Mouse (Mus musculus): ENCODE measurements around the gene Hyal2. TPM values are rescaled to one million over a fixed set of nuclear protein-coding genes. Genes with fewer than 3 reads are reported as not detected.

Hyal2 gene
- polyA plus RNA-seq, 1 experiment from 2014 or later, result 53.9 TPM

- Histone ChIP-seq H3K4me1 (ENCODE audit: insufficient read depth) (peaks cover 37% of the 10 kb centered on the region), H3K27me3 (ENCODE audit: insufficient read depth, low read length) (no peaks in the 10 kb centered on the region), H3K36me3 (replicated peaks; ENCODE audit: insufficient read depth, low read length) (peaks cover 2% of the 10 kb centered on the region; the same call in 1 of the 2 replicates), H3K27ac (ENCODE audit: low read depth) (peak within 1 kb of the TSS; percentile 6; the same call in 1 of the 2 replicates), H3K9me3 (ENCODE audit: low read length) (no peaks in the 10 kb centered on the region), H3K4me3 (ENCODE audit: low read depth, low read length) (no peak within 1 kb of the TSS), H3K4me2 (ENCODE audit: low read depth, low read length) (no peak within 1 kb of the TSS; the same call in 1 of the 2 replicates), H3K9ac (replicated peaks) (no peak within 1 kb of the TSS)
- no peak for TF ChIP-seq CTCF (IDR thresholded peaks at IDR 0.05; ENCODE audit: low read depth)
- TF ChIP-seq EP300 (IDR thresholded peaks at IDR 0.05; ENCODE audit: low read depth), result no peak
- DNase-seq, result peak; percentile 52
- no peak for ATAC-seq
- WGBS (ENCODE audit: insufficient replicate concordance), result 56% methylated on average over 12 of the region's 12 CpGs
These were observed 41.1 kb downstream of the Hyal2 start, which contains the start of gene Sema3b for GRCm38 (mm10) chr9:107608741-107609432. TSS of gene Sema3b (minus strand) at chr9:107609229.

DNA sequence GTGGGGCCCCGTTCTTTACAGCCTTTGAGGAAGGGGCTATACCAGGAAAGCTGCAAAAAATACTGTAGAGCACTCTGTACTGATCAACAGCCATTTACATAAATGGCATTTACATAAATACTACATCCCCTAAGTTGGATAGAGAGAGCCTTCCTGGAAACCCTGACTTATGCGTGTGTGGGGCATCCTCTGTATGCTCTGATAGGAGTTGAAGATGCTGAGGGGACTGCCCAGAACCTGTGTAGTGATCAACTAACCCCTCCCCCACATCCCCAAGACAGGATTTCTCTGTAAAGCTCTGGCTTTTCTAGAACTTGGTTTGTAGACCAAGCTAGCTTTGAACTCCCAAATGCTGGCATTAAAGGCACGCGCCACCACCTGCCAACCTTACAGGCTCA lies 41.7 kb downstream of the Hyal2 start:
- Histone ChIP-seq H3K4me3 (ENCODE audit: low read depth, low read length) (no peak overlapping the region), H3K36me3 (replicated peaks; ENCODE audit: insufficient read depth, low read length) (peaks cover 7% of the 10 kb centered on the region), H3K9me3 (ENCODE audit: low read length) (no peaks in the 10 kb centered on the region), H3K4me2 (ENCODE audit: low read depth, low read length) (no peak overlapping the region), H3K9ac (replicated peaks) (no peak overlapping the region), H3K4me1 (ENCODE audit: insufficient read depth) (peaks cover 37% of the 10 kb centered on the region), H3K27ac (ENCODE audit: low read depth) (no peak overlapping the region), H3K27me3 (ENCODE audit: insufficient read depth, low read length) (no peaks in the 10 kb centered on the region)
- TF ChIP-seq EP300 (IDR thresholded peaks at IDR 0.05; ENCODE audit: low read depth) (no peak), CTCF (IDR thresholded peaks at IDR 0.05; ENCODE audit: low read depth) (no peak)
- no peak for ATAC-seq
- 81% methylated on average over 4 of the region's 4 CpGs for WGBS (ENCODE audit: insufficient replicate concordance)
- no peak for DNase-seq

- H3K9ac ChIP-seq (replicated peaks), result peak overlapping the region; percentile 80; the same call in 1 of the 2 replicates
- DNase-seq, result no peak
- H3K4me1 ChIP-seq (ENCODE audit: insufficient read depth), result peaks cover 33% of the 10 kb centered on the region
- H3K36me3 ChIP-seq (replicated peaks; ENCODE audit: insufficient read depth, low read length), result peaks cover 29% of the 10 kb centered on the region
- peak overlapping the region; percentile 94 for H3K27ac ChIP-seq (ENCODE audit: low read depth)
- peak overlapping the region; percentile 90 for H3K4me2 ChIP-seq (ENCODE audit: low read depth, low read length)
- 40% methylated on average over 6 of the region's 6 CpGs for WGBS (ENCODE audit: insufficient replicate concordance)
- H3K27me3 ChIP-seq (ENCODE audit: insufficient read depth, low read length), result no peaks in the 10 kb centered on the region
- peak overlapping the region; percentile 55; the same call in 1 of the 2 replicates for H3K4me3 ChIP-seq (ENCODE audit: low read depth, low read length)
- ATAC-seq, result no peak
- no peak for TF ChIP-seq EP300 (IDR thresholded peaks at IDR 0.05; ENCODE audit: low read depth)
- no peak for TF ChIP-seq CTCF (IDR thresholded peaks at IDR 0.05; ENCODE audit: low read depth)
- H3K9me3 ChIP-seq (ENCODE audit: low read length), result no peaks in the 10 kb centered on the region
These were observed 43.9 kb downstream of the Hyal2 start for GRCm38 (mm10) chr9:107611456-107612190.

DNA sequence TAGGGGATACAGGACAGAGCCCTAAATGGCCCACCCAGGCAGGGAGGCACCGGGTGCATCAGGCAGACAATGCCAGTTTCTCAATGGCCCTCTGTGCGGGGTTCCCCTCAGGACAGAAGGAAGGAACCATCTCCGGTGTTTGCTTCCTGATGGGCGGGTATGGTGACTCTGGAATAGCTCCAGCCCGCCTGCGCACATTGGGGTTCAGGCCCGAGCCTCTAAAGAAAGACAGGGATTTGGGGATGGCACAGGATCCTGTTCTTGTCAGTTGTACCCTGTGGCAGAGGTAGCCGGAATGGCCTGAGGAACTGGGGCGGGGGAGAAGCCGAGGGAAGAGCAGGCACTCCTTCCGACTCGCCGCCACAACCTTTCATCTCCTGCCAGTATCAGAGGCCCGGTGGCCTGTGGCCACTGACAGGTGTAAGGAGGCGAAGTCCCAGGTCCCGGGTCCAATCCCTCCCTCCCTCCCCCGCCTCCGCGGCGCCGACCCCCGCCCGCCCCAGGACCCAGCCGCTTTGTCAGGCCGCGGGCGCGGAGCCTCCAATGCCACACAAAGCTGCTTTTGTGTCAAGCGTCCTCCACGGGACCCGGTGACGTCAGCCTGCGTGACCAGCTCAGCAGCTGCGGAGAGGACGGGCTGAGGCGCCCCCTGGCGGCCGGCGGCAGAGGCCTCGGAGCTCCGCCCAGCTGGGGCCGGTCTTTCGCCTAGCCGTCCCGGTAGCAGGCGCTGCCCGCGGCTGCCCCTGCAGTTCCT lies 44.6 kb downstream of the Hyal2 start:
- WGBS (ENCODE audit: insufficient replicate concordance), result 4% methylated on average over 40 of the region's 48 CpGs
- ATAC-seq, result peak; percentile 95
- Histone ChIP-seq H3K4me1 (ENCODE audit: insufficient read depth) (peaks cover 31% of the 10 kb centered on the region), H3K4me3 (ENCODE audit: low read depth, low read length) (peak overlapping the region; percentile 55), H3K27me3 (ENCODE audit: insufficient read depth, low read length) (no peaks in the 10 kb centered on the region), H3K9me3 (ENCODE audit: low read length) (no peaks in the 10 kb centered on the region), H3K4me2 (ENCODE audit: low read depth, low read length) (peak overlapping the region; percentile 90), H3K36me3 (replicated peaks; ENCODE audit: insufficient read depth, low read length) (peaks cover 34% of the 10 kb centered on the region), H3K9ac (replicated peaks) (peak overlapping the region; percentile 80), H3K27ac (ENCODE audit: low read depth) (peak overlapping the region; percentile 94)
- DNase-seq, result peak; percentile 99
- peak; percentile 99 for TF ChIP-seq CTCF (IDR thresholded peaks at IDR 0.05; ENCODE audit: low read depth)
- TF ChIP-seq EP300 (IDR thresholded peaks at IDR 0.05; ENCODE audit: low read depth), result no peak

DNA sequence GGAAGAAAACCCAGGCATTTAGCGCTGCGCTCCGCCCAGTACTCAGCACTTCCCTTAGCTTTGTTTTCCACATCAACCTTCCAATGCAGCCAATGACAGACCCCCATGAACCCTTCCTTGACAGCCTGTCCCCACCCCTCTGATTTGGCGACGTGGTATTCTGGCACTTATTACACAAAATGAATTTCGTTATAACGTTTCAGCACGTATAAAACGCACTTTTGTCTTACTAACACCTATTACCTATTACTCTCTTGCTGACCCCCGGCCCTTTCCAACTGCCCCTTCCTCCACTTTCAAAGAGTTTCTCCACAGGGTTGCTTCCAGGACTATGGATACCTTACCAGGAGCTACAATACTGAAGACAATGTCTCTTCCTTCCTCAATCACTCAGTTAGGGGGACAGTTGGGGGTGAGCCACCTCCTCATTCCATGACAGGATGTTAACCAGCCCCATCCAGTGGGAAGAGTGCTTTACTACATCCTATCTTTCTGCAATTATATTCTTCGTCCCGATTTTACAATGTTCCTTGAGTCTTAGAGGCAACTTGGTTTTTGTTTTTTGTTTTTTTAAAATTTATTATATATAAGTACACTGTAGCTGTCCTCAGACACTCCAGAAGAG lies 45.3 kb downstream of the Hyal2 start:
- TF ChIP-seq EP300 (IDR thresholded peaks at IDR 0.05; ENCODE audit: low read depth) (no peak), CTCF (IDR thresholded peaks at IDR 0.05; ENCODE audit: low read depth) (no peak)
- peak; percentile 33 for ATAC-seq
- no peak for DNase-seq
- Histone ChIP-seq H3K36me3 (replicated peaks; ENCODE audit: insufficient read depth, low read length) (peaks cover 39% of the 10 kb centered on the region), H3K4me3 (ENCODE audit: low read depth, low read length) (peak overlapping the region; percentile 55), H3K4me1 (ENCODE audit: insufficient read depth) (peaks cover 24% of the 10 kb centered on the region), H3K9me3 (ENCODE audit: low read length) (no peaks in the 10 kb centered on the region), H3K4me2 (ENCODE audit: low read depth, low read length) (peak overlapping the region; percentile 90), H3K9ac (replicated peaks) (peak overlapping the region; percentile 49; the same call in 1 of the 2 replicates), H3K27ac (ENCODE audit: low read depth) (peak overlapping the region; percentile 94), H3K27me3 (ENCODE audit: insufficient read depth, low read length) (no peaks in the 10 kb centered on the region)
- WGBS (ENCODE audit: insufficient replicate concordance), result 11% methylated on average over 12 of the region's 12 CpGs

All from liver, postnatal 0 days (tissue).